Comparison of ENCODE assay signal across 15 mouse cellular contexts in the genomic region with DNA sequence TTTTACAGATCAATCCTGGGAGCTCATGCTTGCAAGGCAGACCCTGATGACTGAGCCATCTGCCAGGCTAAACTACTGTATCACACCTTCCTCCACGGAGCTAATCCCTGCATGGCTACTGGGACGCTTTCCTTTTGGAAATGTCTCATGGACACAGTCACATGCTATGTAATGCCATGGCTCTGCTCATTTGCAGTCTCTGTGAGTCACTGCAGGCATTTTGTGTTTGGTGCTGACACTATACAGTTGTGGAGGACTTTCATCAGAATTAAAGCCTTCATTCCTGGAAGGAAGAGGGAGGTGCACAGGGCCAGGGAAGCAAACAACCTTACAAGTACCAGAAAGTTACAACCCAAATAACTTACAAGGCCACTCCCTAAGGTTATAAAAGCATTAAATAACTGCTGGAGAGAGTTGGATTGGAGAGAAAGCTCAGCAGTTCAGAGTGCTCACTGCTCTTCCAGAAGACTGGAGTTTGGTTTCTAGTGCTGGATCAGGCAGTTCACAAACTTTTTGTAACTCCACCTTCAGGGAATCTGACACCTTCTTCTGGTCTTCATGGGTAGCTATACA.
DNase-seq lines count a peak whose midpoint lies in the region.
"Had no signal": no experiment of that assay in that cellular context is flagged by ENCODE, and none has a peak within 500 bp of the region (broad histone marks: within the 10 kb centered on the region; RNA-seq: fewer than 3 reads in every experiment).

No protein-coding gene starts in this region.

- intact Hi-C loops in left cerebral cortex, postnatal 10 days (cut with DNase I): no loop called here
- intact Hi-C loops in heart, postnatal 14 days (cut with DNase I): no loop called here

- 18% methylated on average over 2 of the region's 2 CpGs for WGBS in large intestine, adult 2 months

- DNase-seq in frontal cortex, adult 2 months (ENCODE audit: extremely low spot score in 1 of 2, low spot score in 1 of 2): peak; percentile 6 to 36
- DNase-seq in frontal cortex, postnatal 10 days (ENCODE audit: low spot score in 2 of 2): no peak
- DNase-seq in left cerebral cortex, adult 18-20 months (ENCODE audit: low spot score in 2 of 2): peak; percentile 18 to 35
- DNase-seq in left cerebral cortex, postnatal 10 days (ENCODE audit: extremely low spot score in 1 of 2, low spot score in 2 of 2): no peak
- DNase-seq in right cerebral cortex, postnatal 25 days: peak; percentile 20
- DNase-seq in right cerebral cortex, postnatal 4 days: no peak
- peak; percentile 53 for DNase-seq in large intestine, adult 2 months (ENCODE audit: low read depth, low spot score)
- DNase-seq in heart, postnatal 14 days: no peak
- DNase-seq: gastrocnemius, adult 2 months; kidney, postnatal 10 days; layer of hippocampus, postnatal 36 days; lung, adult 2 months; lung, postnatal 36 days; thymus, adult 18-20 months; thymus, postnatal 36 days had no signal

Comparison
In these comparisons a context has a peak if more than half of its experiments do, and no peak if none do; other contexts are left out.
1. DNase-seq: peak in frontal cortex, adult 2 months (2 of 2), left cerebral cortex, adult 18-20 months (2 of 2), right cerebral cortex, postnatal 25 days (single experiment) and large intestine, adult 2 months (single experiment); none in frontal cortex, postnatal 10 days (0 of 2), left cerebral cortex, postnatal 10 days (0 of 2), right cerebral cortex, postnatal 4 days (single experiment) and heart, postnatal 14 days (0 of 2).